Mouse (Mus musculus): ENCODE results near the gene Mmp2.

DNA sequence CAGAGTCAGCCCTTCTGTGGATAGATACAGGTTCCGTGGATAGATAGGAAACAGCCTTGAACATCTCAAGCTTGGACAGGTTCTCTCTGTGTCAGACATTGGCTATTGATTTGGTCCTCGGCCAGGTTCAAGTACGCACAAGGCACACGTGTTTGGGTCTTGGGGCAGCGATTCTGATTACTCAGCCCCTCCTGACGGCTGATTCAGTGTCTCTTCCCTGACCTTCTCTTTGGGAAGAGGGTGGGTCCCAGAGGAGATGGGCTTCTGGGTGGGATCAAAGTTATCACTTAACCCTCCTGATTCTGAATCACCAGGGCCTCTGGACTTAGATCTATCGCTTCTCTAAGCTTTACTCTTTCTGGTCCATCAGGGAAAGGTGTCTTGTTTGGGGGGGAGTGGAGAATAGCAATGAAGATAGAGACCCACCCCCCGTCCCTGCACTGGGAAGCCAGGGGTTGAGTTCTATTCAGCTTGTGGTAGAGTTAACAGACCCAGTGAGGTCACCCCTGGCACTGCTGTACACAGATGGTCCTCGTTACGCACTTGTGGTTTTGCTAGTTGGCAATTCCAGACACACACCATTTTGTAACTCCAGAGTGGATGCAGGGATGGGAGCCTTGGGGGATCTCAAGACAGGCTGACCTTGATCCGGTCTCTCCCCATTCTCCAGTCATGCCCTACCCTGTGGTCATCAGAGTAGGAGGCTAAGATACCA is 7.9 kb downstream of the Mmp2 start:
- no peak for TF ChIP-seq MAX (IDR thresholded peaks at IDR 0.05; ENCODE audit: low read length)
- no peak for TF ChIP-seq CTCF (conservative IDR thresholded peaks at IDR 0.05 in 1 of 2, IDR thresholded peaks at IDR 0.05 in 1 of 2; ENCODE audit: low read depth in 2 of 2, low read length in 2 of 2)
- TF ChIP-seq TBP (conservative IDR thresholded peaks at IDR 0.05; ENCODE audit: low read depth, low read length): no peak
- no peak for TF ChIP-seq MEF2A (IDR thresholded peaks at IDR 0.05; ENCODE audit: borderline replicate concordance, low read depth, low read length)
- no peak for TF ChIP-seq GABPA (IDR thresholded peaks at IDR 0.05; ENCODE audit: insufficient replicate concordance, low read depth, low read length)
- TF ChIP-seq ZMIZ1 (IDR thresholded peaks at IDR 0.05; ENCODE audit: low read depth, low read length): no peak
- TF ChIP-seq EP300 (IDR thresholded peaks at IDR 0.05; ENCODE audit: low read length): no peak
- no peak for TF ChIP-seq POLR2A (IDR thresholded peaks at IDR 0.05; ENCODE audit: low read depth, low read length)
- no peak for TF ChIP-seq USF1 (IDR thresholded peaks at IDR 0.05; ENCODE audit: low read depth, low read length)

Data from CH12.LX (cell line).